Mouse (Mus musculus): Measurements from ENCODE around the gene Slc8b1.
A peak's percentile ranks its signal among the peaks of the same experiment; 100 is the strongest.

Gene Slc8b1

DNA sequence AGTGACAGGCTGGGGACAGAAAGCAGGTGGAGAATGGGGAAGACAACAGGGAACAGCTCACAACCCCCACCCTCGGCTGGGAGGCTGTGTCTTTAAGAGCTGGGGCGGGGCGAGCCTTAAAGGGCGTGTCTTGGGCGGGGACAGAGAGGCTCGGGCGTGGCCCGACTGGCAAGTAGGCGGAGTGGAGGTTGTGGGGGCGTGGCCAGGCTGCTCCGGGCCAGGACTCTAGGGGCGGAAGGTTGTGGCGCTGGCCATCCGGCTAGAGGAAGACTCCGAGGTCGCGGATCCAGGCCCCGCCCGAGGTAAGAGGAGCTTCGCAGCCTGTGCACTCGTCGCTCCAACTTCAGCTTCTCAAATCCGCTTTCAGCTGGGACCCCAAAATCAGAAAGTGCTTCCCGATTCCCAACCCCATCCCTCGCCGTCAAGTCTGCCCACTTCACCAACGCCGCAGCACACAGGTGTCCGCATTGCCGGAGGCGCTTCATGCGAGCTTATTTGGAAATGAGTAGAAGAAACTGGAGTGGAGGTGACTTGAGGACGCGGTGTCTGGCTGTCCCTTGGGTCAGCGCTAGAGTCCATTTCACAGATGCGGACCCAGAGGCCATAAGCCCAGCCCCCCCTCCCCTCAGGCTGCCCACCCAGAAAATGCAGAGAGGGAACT, at the start of gene Slc8b1:
Gene Slc8b1, plus strand, starts transcription at position 187 of the 661 bp plus-strand sequence.
- DNase-seq (ENCODE audit: low spot score in 2 of 2) = peak; percentile 76 to 80

DNA sequence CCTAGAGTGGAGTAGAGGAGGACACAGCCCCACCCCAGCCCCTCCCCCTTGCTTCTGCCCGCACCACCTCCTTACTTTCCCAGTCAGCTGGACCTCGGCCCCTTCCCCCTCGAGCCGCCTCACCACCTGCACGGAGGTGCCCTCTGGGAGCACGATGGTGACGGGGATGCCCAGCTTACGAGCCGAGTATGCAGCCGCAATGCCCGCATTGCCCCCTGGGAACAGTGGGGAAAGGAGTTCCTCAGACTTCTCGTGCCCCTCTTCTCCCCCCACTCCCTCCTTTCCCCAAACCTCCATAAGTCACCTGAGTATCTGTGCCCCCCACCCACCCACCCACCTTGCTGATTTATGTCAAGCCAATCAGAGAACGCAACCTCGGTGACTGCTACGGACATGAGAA, 49.1 kb upstream of the Slc8b1 start:
- DNase-seq (ENCODE audit: low spot score in 2 of 2) = no peak

DNA sequence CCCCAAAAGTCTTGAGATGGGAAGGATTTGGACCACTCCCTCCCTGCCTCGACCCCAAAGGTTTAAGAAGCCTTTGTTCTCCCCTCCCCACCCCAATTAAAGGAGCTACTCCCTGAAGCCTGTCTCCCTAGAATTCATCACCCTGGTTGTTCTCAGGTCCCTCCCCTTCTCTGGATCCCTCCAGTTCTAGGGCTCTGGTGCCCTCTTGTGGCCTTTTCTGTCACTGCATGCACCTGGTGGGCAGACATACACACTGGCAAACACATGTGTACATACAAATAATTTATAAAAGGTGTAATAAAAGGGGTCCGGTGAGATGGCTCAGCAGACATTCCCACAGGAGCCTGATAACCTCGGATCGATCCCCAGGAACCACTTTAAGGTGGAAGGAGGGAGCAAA, 46.6 kb upstream of the Slc8b1 start:
- no peak for DNase-seq (ENCODE audit: low spot score in 2 of 2)

DNA sequence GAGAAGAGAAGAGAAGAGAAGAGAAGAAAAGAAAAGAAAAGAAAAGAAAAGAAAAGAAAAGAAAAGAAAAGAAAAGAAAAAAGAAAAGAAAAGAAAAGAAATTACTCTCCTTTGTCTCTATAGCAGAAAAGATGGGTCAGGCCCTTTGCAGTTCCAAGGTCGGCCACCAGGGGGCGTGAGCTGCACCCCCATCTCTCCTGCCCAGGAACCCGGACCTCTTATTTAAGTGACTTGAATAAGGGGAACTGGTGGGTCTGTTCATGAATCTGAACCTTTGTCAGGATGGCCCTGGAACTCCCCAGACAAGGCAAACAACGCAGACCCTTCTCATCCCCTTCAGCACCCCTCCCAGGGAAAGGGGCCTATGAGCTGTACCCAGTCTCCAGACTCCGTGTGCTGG, 45.9 kb upstream of the Slc8b1 start:
- DNase-seq (ENCODE audit: low spot score in 2 of 2) = no peak

DNA sequence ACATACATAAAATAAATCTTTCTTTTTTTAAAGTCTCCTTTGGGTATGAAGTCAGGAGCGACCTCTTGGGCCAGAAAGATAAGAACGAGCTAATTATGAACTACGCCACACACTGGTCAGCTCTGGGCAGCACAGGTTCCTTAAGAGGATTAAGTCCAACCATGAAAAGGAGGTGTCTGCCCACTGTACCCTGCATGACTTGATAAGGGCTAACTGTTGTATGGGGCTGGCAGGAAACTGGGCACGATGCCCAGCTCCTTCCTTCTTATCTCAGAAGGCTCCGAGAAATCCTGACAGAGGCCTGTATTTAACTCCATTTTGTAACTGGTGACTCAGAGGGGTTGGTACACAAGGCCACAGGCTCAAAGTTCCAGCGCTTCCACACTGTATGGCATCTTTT, 45.1 kb upstream of the Slc8b1 start:
- DNase-seq (ENCODE audit: low spot score in 2 of 2) = no peak

DNA sequence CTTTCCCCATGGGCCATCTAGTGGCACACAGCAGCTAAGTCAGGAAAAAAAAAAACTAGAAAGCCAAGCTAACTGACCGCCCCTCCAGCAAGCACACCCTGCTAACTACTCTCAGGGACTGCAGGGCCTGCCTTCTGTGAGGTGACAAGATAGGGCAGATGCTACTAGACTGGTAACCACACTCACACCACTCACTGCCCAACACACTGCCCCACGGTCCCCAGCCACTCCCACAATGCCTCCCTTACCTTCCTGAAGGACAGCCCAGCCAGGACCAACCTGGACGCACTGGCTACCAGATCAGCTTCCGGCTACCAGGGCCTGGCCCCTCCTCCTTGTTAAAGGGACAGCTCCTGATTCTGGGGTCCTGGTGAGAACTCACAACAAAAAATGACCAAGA, 43.9 kb upstream of the Slc8b1 start:
- no peak for DNase-seq (ENCODE audit: low spot score in 2 of 2)

DNA sequence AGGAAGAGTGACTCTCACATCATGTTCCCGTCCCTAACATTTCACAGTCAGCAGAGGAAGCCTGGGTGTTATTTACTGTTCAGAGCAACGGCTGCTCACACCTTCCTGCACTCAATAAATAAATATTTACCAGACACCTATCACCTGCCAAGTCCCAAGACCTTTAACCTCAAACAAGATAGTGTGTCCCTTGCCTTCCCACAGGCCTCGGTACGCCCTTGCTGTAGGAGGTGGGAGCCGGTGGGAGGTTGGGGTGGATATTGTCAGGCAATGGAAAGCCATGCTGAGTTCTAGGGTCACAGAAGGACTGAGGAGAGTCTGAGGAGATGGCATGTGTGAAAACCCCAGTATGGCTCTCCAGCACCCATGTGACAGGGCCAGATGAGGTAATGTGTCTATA, 42.6 kb upstream of the Slc8b1 start:
- no peak for DNase-seq (ENCODE audit: low spot score in 2 of 2)

DNA sequence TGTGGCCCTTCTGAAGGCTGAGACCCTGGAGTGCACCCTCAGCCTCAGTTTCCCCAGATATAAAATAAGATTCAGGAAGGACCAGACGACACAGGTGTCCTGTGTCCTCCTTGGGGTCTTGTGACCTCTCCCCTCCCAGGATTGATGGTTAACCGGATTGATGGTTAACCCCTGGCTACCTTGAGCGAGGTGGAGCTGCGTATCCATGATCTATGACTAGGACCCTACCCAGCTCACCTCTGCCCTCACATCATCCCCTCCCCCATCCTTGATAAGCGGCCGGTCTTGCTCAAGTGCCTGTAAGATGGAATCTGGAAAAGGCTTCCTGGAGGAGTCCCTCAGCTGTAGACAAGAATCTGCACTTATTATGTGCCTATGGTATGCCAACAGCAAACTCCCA, 42.1 kb upstream of the Slc8b1 start:
- no peak for DNase-seq (ENCODE audit: low spot score in 2 of 2)

DNA sequence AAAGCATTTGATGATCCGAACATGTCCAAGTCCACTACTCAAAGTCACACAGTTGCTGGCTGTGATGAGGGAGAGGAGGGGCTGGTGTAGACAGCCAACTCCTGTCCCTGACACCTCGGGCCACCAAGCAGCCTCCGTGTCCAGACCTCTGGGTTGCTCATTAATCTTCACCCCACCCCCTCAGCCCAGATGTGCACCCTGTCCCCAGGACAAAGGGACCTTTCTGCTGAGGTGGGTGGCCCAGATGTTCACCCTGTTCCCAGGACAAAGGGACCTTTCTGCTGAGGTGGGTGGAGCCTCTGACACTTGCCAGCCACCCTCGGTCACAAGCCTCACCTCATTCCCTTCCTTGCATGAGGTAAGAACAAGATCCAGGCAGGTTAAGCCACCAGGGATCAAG, 39.4 kb upstream of the Slc8b1 start:
- DNase-seq (ENCODE audit: low spot score in 2 of 2) = no peak

DNA sequence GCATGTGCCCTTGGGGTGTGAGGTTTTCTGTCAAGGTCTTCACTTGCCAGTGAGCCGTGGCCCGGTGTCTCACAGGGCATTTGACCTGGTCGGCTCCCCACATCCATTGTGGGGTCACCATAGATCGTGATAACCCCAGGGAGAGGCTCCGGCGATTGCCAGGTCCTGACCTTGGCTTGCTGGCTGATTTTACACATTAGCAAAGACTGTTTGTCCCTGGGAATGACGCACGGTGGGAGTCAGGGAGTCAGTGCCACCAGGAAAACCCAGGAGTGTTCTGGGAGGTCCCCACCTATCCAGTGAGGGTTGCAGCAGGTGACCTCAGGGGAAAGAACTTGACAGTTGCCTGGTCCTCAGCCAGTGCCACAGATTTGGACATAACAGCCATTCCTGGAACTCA, 38.2 kb upstream of the Slc8b1 start, which contains the start of gene Sdsl:
Gene Sdsl, minus strand, starts transcription at position 41 of the 400 bp plus-strand sequence.
- DNase-seq (ENCODE audit: low spot score in 2 of 2) = no peak

DNA sequence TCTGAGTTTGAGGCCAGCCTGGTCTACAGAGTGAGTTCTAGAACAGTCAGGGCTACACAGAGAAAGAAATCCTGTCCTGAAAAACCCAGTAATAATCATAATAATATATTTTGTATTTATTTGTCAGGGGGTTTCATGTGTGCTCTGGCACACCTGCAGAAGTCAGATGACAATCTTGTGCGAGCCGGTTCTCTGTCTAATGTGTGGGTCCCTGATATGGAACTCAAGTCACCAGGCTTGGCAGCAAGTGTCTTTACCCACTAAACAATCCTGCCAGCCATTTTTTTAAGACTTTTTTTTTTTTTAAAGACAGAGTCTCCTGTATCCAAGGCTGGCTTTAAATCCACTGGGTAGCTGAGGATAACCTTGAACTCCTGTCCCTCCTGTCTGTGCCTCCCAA, 37.6 kb upstream of the Slc8b1 start:
- DNase-seq (ENCODE audit: low spot score in 2 of 2) = no peak

DNA sequence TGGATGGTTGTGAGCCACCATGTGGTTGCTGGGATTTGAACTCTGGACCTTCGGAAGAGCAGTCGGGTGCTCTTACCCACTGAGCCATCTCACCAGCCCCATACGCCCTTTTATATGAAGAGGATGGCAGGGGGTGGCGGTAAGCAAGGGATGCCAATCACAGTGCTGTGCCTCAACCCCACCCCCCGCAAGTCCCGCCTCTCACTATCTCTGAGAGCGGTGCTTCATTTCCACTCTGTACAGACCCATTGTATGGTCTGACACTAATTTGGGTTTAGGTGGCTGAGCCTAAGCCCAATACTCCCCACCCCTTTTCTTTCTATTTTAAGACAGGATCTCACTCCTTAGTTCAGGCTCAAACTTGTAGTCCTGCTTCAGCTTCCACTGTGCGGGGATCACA, 35.1 kb upstream of the Slc8b1 start:
- no peak for DNase-seq (ENCODE audit: low spot score in 2 of 2)

DNA sequence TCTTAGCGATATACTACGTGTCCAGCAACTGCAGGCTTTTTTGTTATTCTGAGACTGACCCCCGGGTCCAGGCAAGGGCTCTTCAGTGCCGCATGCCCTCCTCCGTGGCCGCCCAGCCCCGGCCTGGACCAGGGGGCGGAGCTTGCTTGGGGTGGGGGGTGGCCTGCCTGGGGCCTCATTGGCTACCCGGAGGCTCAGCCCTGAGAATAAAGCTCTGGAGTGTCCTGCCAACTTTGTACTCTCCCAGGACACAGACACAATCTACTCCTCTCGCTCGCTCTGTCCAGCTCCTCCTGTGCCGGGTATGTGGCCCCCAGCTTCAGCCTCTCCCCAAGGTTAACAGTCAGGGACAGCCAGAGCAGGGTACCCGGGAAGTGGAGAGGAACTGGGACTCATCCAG, 34.7 kb upstream of the Slc8b1 start, which contains the start of gene Sds:
Gene Sds, plus strand, starts transcription at position 231 of the 400 bp plus-strand sequence.
- no peak for DNase-seq (ENCODE audit: low spot score in 2 of 2)

DNA sequence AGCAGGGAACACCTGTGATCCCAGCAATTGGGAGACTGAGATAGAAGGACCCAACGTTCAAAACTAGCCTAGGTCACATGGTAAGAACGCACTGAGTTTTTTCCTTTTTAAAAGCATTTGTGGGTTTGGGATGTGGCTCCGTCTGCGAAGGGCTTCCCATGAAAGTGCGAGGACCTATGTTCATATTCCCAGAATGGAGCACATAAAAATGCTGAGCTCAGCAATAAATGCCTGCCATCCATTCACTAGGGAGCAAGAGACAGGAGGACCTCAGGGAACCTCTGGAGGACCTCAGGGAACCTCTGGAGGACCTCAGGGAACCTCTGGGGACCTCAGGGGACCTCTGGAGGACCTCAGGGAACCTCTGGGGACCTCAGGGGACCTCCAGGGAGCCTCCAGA, 33.0 kb upstream of the Slc8b1 start:
- DNase-seq (ENCODE audit: low spot score in 2 of 2) = no peak

DNA sequence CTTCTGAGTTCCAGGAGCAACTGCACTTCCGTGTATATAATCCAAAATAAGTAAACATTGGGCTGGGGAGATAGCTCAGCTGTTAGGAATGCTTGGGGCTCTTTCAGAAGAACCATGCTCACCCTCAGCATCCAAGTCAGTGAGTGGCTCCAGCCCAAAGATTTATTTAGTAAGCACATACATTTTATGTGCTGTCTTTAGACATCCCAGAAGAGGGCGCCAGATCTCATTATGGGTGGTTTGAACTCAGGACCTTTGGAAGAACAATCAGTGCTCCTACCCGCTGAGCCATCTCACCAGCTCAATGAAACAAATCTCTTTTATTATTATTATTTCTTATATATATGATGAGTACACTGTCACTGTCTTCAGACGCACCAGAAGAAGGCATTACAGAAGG, 31.4 kb upstream of the Slc8b1 start:
- no peak for DNase-seq (ENCODE audit: low spot score in 2 of 2)

DNA sequence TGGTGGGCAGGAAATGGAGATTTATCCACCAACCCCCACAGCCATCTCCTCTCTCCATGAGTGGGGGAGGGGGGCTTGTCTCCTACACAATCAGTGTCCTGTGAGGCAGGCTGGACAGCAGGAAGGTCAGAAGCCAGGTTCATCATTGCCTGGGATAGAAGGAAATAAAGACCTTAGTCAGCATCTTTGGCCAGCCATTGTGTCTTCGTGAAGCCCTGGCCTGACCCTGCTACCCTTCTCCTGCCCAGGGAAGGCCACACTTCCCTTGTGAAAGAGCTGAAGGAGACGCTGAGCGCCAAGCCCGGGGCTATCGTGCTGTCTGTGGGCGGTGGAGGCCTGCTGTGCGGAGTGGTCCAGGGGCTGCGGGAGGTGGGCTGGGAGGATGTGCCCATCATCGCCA, 29.8 kb upstream of the Slc8b1 start:
- no peak for DNase-seq (ENCODE audit: low spot score in 2 of 2)

DNA sequence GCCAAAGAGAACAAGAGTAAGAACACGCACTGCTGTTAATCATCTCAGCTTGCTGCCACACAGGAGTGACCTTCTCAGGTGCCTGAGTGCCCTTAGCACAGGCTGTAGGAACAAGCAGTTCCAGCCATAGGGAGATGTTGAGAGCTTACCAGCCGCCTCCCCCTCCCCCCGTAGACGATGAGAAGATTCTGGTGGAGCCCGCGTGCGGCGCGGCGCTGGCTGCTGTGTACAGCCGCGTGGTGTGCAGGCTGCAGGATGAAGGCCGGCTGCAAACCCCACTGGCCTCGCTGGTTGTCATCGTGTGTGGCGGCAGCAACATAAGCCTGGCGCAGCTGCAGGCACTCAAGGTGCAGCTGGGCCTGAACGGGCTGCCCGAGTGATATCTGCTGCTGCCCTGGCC, 27.6 kb upstream of the Slc8b1 start:
- no peak for DNase-seq (ENCODE audit: low spot score in 2 of 2)

DNA sequence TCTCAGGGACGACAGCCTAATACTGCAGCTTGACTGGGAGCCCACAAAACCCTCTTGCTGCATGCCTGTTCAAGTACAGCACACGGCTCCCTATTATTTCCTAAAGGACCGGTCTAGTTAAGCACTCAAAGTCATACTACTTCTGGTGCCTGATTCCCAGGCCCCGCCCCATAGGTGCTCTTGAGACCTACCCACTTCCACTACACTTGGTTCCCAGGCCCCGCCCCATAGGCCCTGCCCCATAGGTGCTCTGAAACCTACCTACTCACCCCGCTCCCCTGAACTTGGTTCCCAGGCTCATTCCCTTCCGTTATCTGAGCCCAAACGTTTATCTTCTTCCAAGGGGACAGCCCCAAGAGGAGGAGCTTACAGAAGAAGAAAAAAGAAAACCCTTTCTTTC, 23.1 kb upstream of the Slc8b1 start:
- no peak for DNase-seq (ENCODE audit: low spot score in 2 of 2)

DNA sequence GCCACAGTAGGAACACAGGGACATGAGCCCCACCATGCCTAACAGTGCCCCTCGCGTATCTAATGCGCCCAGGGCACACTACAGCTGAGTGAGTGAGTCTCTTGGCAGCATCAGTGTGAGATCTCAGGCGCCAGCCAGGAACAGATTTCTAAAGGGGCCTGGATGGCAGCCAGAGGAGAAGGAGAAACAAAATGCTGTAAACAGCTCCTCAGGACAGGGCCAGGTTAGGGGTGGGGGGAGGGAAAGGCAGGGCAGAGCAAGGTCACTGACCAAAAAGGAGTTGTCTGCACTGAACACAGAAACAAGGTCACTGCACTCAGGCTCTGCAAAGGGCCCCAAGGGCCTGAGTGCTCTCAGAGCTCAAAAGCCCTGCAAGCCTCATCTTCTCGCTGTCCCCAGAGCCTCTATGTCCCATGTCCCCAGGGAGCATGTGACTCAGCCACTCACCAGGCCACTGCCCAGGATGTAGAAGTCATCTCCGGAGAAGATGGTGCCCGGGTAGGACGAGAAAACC, 20.2 kb upstream of the Slc8b1 start:
- peak in 1 of 2 experiments; percentile 35 for DNase-seq (ENCODE audit: low spot score in 2 of 2)

DNA sequence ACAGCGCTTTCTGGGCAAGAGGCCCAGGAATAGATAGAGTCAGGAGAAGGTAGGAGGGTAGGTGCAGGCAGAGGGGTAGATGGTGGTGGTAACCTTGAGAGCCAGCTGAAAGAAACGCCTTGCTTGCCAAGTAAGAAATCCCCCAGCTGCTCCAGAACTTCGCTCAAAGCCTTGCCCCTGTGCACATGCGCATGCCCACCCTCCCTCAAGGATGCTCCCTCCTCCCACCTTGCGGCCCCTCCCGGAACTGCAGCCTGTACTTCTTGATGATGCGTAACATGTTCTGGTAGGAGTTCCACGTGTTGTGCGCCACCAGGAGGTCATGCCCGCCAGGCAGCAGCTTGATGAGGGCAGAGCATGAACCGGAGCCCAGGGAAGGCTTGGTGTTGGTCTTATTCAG, 18.5 kb upstream of the Slc8b1 start:
- DNase-seq (ENCODE audit: low spot score in 2 of 2) = no peak

DNA sequence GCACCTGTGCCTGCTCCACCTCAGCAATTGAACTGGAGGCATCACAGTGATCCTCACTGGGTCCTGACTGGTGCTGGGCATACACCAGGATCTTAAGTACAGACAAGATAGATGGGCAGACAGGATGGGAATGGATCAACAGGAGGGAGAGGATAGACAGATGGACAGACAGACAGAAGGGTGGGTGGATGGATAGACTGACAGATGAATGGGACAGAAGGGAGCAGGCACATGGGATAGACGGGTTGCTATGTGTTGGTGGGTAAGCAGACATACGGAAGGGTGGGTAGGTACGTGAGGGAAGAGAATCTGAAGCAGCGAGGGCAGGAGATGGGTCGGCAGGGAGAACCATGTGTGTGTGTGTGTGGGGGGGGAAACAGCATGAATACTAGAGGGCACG, 17.5 kb upstream of the Slc8b1 start:
- no peak for DNase-seq (ENCODE audit: low spot score in 2 of 2)

DNA sequence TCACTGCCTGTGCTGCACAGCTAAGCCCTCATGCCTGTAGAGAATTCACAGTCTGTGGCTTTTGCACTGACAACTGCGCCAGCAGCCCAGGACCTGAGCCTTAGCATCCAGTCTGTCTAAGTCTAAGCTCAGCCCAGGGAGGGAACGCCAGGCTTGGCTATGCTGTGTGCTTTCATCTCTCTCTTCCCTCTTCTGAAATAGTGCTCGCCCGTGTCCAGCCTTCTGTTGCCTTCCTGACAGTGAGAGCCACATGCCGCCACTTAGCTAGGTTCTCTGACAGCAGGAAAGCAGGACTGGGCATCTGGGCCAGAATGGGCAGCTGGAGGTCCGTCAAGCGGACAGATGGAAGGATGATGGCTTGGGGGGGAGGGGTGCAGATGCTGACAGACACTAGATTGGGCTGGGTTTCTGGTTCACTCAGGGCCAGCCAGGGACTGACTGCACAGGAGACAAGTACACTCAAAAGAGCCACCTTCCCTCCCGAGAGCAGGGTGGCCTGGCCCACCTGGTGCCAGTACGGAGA, 17.0 kb upstream of the Slc8b1 start:
- DNase-seq (ENCODE audit: low spot score in 2 of 2) = no peak

DNA sequence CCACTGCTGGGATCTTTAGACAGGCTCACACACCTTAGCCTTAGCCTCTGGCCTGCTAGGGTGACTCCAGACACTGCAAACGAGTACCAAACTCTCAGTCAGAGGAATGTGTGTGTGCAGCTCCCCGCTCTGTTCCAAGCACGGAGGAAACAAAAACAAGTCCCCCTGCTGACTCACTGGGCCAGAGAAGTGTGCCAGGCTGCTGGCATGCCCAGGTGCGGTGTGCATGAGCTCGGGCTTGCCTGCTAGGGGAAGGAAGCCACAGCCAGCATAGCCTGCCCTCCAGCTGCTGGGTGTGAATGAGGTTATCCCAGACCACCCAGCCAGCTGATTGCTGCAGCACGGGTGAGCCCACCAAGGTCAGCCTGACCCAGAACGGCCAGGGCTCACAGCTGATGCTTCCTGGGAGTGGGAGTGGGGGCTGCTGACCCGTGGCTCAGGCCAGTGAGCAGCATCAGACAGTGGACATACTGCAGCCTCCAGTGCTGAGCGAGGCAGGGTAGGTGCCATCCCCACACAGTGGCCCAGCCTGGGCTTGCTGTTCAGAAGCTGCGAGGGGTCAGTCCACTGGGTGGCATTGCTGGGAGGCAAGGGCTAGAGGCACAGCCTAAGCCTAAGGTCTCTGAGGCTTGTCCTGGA, 15.8 kb upstream of the Slc8b1 start:
- DNase-seq (ENCODE audit: low spot score in 2 of 2) = peak in 1 of 2 experiments; percentile 36
